Mouse (Mus musculus): ENCODE measurements at regions not wholly inside any gene's neighbourhood (a gene's known extent, or its start where the extent isn't known, plus 50 kb on each side); places are given as distances from the start of the nearest gene placed in this dataset.

DNA sequence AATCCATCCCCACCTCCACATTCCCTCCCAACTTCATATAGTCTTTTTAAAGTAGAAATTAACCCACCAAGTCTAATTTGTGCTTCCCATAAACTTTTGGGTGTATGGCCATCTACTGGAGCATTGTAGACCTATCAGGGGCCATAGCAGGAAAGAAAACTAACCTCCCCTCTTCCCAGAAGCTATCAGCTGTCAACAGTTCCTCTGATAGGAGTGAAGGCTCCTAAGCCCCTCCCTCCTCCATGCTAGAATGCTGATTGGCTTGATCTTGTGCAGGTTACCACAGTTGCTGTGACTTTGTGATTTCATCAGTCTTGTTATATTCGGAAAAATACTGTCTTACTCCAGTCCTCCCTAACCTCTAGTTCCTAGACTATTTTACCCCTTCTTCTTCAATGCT, 109.4 kb upstream of the Nhs start:
- no peaks in the 10 kb centered on the region for H3K79me2 ChIP-seq (ENCODE audit: control insufficient read depth, insufficient read depth, low read length, poor library complexity)
- peak overlapping the region; percentile 49 for H3K27ac ChIP-seq (ENCODE audit: control insufficient read depth, low read depth, low read length)
- TF ChIP-seq GATA1 (IDR thresholded peaks at IDR 0.05; ENCODE audit: low read depth, low read length) = peak; percentile 35; the same call in 1 of the 2 replicates
- TF ChIP-seq ETS1 (IDR thresholded peaks at IDR 0.05; ENCODE audit: low read depth, low read length) = 0 out of 2 replicates have a peak, but pooled peaks have one; percentile 31
- peak in 1 of 2 experiments; percentile 51; a peak in 1 of 4 replicates for TF ChIP-seq EP300 (IDR thresholded peaks at IDR 0.05; ENCODE audit: low read depth in 1 of 2, low read length in 2 of 2)
- TF ChIP-seq USF2 (IDR thresholded peaks at IDR 0.05; ENCODE audit: borderline replicate concordance in 1 of 2, insufficient read depth in 1 of 2, low read depth in 1 of 2, low read length in 2 of 2) = no peak
- no peak overlapping the region for H3K9ac ChIP-seq (ENCODE audit: control insufficient read depth, low read depth, low read length, poor library complexity, severe bottlenecking)
- H3K36me3 ChIP-seq (ENCODE audit: control insufficient read depth in 1 of 2, insufficient read depth in 2 of 2, low read length in 2 of 2) = peaks cover 0 to 43% of the 10 kb centered on the region in 2 experiments; a peak in 2 of 4 replicates
- peaks cover 23 to 26% of the 10 kb centered on the region in 2 experiments for H3K4me1 ChIP-seq (ENCODE audit: control insufficient read depth in 1 of 2, insufficient read depth in 2 of 2, low read length in 2 of 2)
- DNase-seq (ENCODE audit: low read depth, low spot score) = peak; percentile 73
- no peaks in the 10 kb centered on the region for H3K9me3 ChIP-seq (replicated peaks; ENCODE audit: insufficient read depth, low read length)
- H3K27me3 ChIP-seq (ENCODE audit: control insufficient read depth in 1 of 2, insufficient read depth in 2 of 2, low read length in 2 of 2) = no peaks in the 10 kb centered on the region
- no peak overlapping the region for H3K4me3 ChIP-seq (ENCODE audit: control insufficient read depth in 1 of 2, insufficient read depth in 1 of 2, low read depth in 2 of 2, low read length in 2 of 2)

DNA sequence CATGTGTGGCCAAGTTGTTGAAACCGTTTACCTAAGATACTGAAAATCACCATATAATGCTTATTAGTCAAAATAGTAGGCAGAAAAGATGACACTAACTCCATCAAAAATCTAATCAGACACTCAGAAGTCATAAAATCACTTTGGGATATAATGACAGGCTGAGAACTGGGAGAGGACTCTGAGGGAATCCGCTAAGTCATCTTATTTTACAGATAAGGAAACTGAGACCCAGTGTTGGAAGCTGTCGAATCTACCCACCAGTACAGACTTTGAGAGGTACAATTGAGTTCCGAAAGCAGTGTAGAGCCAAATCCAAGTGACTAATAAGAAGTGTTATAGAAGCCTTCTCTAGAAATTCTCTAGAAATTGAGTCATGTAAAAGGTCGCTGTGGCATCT, 108.6 kb upstream of the Nhs start:
- no peaks in the 10 kb centered on the region for H3K27me3 ChIP-seq (ENCODE audit: control insufficient read depth in 1 of 2, insufficient read depth in 2 of 2, low read length in 2 of 2)
- H3K4me1 ChIP-seq (ENCODE audit: control insufficient read depth in 1 of 2, insufficient read depth in 2 of 2, low read length in 2 of 2) = peaks cover 20 to 26% of the 10 kb centered on the region in 2 experiments
- H3K36me3 ChIP-seq (ENCODE audit: control insufficient read depth in 1 of 2, insufficient read depth in 2 of 2, low read length in 2 of 2) = peaks cover 0 to 39% of the 10 kb centered on the region in 2 experiments; a peak in 2 of 4 replicates
- H3K4me3 ChIP-seq (ENCODE audit: control insufficient read depth in 1 of 2, insufficient read depth in 1 of 2, low read depth in 2 of 2, low read length in 2 of 2) = no peak overlapping the region
- DNase-seq (ENCODE audit: low read depth, low spot score) = peak; percentile 24
- H3K27ac ChIP-seq (ENCODE audit: control insufficient read depth, low read depth, low read length) = no peak overlapping the region
- no peak overlapping the region for H3K9ac ChIP-seq (ENCODE audit: control insufficient read depth, low read depth, low read length, poor library complexity, severe bottlenecking)
- TF ChIP-seq EP300 (IDR thresholded peaks at IDR 0.05; ENCODE audit: low read depth in 1 of 2, low read length in 2 of 2) = 0 out of 4 replicates have a peak, but pooled peaks of 1 of the 2 experiments have one; percentile 14
- TF ChIP-seq GATA1 (IDR thresholded peaks at IDR 0.05; ENCODE audit: low read depth, low read length) = 0 out of 2 replicates have a peak, but pooled peaks have one; percentile 7
- no peak for TF ChIP-seq POLR2AphosphoS5 (IDR thresholded peaks at IDR 0.05; ENCODE audit: borderline replicate concordance, low read depth, low read length)
- no peaks in the 10 kb centered on the region for H3K79me2 ChIP-seq (ENCODE audit: control insufficient read depth, insufficient read depth, low read length, poor library complexity)
- no peaks in the 10 kb centered on the region for H3K9me3 ChIP-seq (replicated peaks; ENCODE audit: insufficient read depth, low read length)

DNA sequence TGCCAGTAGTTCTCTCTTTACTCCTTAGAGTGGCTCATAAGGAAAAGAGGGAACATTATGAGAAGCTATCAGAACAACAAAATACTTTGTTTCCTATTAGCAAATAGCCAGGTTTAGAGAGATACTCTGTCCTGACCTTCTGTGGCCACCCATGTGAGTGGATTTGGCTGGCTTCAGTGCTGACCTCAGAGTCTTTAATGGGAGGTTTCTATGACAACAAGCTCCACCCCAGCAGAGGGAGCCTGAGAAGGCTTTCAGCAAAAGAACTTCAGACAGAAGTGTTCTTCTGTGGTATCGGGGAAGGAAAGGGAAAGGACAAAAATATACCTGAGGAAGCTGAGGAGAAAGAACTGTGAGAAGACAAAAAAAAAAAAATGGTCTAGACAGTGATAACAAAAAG, 108.1 kb upstream of the Nhs start:
- Histone ChIP-seq H3K9me3 (replicated peaks; ENCODE audit: insufficient read depth, low read length) (no peaks in the 10 kb centered on the region), H3K4me1 (ENCODE audit: control insufficient read depth in 1 of 2, insufficient read depth in 2 of 2, low read length in 2 of 2) (peaks cover 20 to 26% of the 10 kb centered on the region in 2 experiments), H3K79me2 (ENCODE audit: control insufficient read depth, insufficient read depth, low read length, poor library complexity) (no peaks in the 10 kb centered on the region), H3K27ac (ENCODE audit: control insufficient read depth, low read depth, low read length) (peak overlapping the region; percentile 45), H3K4me3 (ENCODE audit: control insufficient read depth in 1 of 2, insufficient read depth in 1 of 2, low read depth in 2 of 2, low read length in 2 of 2) (no peak overlapping the region), H3K9ac (ENCODE audit: control insufficient read depth, low read depth, low read length, poor library complexity, severe bottlenecking) (no peak overlapping the region), H3K27me3 (ENCODE audit: control insufficient read depth in 1 of 2, insufficient read depth in 2 of 2, low read length in 2 of 2) (no peaks in the 10 kb centered on the region), H3K36me3 (ENCODE audit: control insufficient read depth in 1 of 2, insufficient read depth in 2 of 2, low read length in 2 of 2) (peaks cover 0 to 39% of the 10 kb centered on the region in 2 experiments; a peak in 2 of 4 replicates)
- TF ChIP-seq GATA1 (IDR thresholded peaks at IDR 0.05; ENCODE audit: low read depth, low read length) = 0 out of 2 replicates have a peak, but pooled peaks have one; percentile 5
- TF ChIP-seq USF1 (IDR thresholded peaks at IDR 0.05; ENCODE audit: low read depth, low read length) = no peak
- no peak for TF ChIP-seq POLR2AphosphoS2 (IDR thresholded peaks at IDR 0.05; ENCODE audit: low read length)
- TF ChIP-seq ETS1 (IDR thresholded peaks at IDR 0.05; ENCODE audit: low read depth, low read length) = peak; percentile 7; the same call in 1 of the 2 replicates
- 0 out of 2 replicates have a peak, but pooled peaks have one; percentile 44 for TF ChIP-seq SIN3A (IDR thresholded peaks at IDR 0.05; ENCODE audit: low read length)
- peak; percentile 54 for DNase-seq (ENCODE audit: low read depth, low spot score)

Data from MEL (cell line).